Mouse (Mus musculus) ES-Bruce4 (cell line): ENCODE data around the gene Txlna. TPM values are rescaled to one million over a fixed set of nuclear protein-coding genes. Genes with fewer than 3 reads are reported as not detected.

Experiments
- H3K27ac ChIP-seq: 2 replicates; pipeline ENCODE4 v1.5.1; 2012; ENCODE audit warnings: low read length, inconsistent platforms; ENCODE audit not compliant: insufficient read depth
- H3K27me3 ChIP-seq: 2 replicates; pipeline ENCODE4 v1.6.1; 2012; ENCODE audit warnings: mild to moderate bottlenecking, low read length, inconsistent platforms; ENCODE audit not compliant: control insufficient read depth, poor library complexity, insufficient read depth, severe bottlenecking
- H3K36me3 ChIP-seq: 2 replicates; pipeline ENCODE4 v1.6.1; 2012; ENCODE audit warnings: inconsistent platforms, mild to moderate bottlenecking, low read length, moderate library complexity; ENCODE audit not compliant: control insufficient read depth, poor library complexity, insufficient read depth, severe bottlenecking
- H3K4me1 ChIP-seq: one replicate; pipeline ENCODE4 v1.8.1; 2011; ENCODE audit warnings: low read length; ENCODE audit not compliant: control insufficient read depth, insufficient read depth
- H3K4me3 ChIP-seq: 2 replicates; pipeline ENCODE4 v1.5.1; 2011; ENCODE audit warnings: low read depth, mild to moderate bottlenecking, low read length
- H3K9ac ChIP-seq: 2 replicates; pipeline ENCODE4 v1.6.1; 2012; ENCODE audit warnings: low read depth, mild to moderate bottlenecking, inconsistent platforms; ENCODE audit not compliant: poor library complexity, severe bottlenecking
- H3K9me3 ChIP-seq: replicated peaks from 2 replicates; pipeline ENCODE4 v1.6.1; 2012; ENCODE audit warnings: mild to moderate bottlenecking, low read length, inconsistent platforms; ENCODE audit not compliant: control insufficient read depth, poor library complexity, insufficient read depth, severe bottlenecking
- CTCF ChIP-seq: IDR thresholded peaks from one replicate; pipeline ENCODE4 v1.8.1; 2011; ENCODE audit warnings: low read depth, low read length
- EP300 ChIP-seq: IDR thresholded peaks from 2 replicates; pipeline ENCODE4 v1.6.1; 2011; ENCODE audit warnings: low read depth, low read length; ENCODE audit not compliant: insufficient read depth
- POLR2A ChIP-seq: IDR thresholded peaks from one replicate; pipeline ENCODE4 v1.8.1; 2011; ENCODE audit warnings: low read length; ENCODE audit not compliant: insufficient read depth
- polyA plus RNA-seq: library from polyadenylated mRNA; stranded (reverse); fragments of >200 nt; gene quantifications from 2 replicates; pipeline ENCODE4 v1.2.4, GENCODE M21; 2011; ENCODE audit warnings: low read depth; ENCODE audit not compliant: missing spikeins, insufficient read depth, insufficient read length

The Txlna gene
- polyA plus RNA-seq, 1 experiment = 42.3 TPM

DNA sequence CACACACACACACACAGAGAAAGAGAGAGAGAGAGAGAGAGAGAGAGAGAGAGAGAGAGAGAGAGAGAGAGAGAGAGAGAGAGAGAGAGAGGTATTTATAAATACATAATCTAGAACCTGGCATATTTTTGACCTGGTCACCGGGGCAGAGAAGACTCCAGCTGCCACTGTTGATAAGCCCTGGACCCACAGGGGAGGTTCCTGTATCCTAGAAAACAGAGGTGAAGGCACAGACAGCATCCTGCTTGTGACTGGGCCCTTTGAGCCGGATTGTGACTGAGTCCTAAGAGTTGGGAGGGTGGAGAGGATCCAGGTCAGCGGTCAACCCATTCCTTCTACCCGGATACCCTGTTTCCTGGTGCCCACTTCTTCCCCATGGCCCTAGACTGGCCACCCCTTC is 52.0 kb downstream of the Txlna start:
- peaks cover 27% of the 10 kb centered on the region for H3K36me3 ChIP-seq
- H3K27ac ChIP-seq = no peak overlapping the region
- H3K27me3 ChIP-seq = no peaks in the 10 kb centered on the region
- TF ChIP-seq CTCF = no peak
- no peak for TF ChIP-seq EP300
- H3K4me1 ChIP-seq = peaks cover 2% of the 10 kb centered on the region
- no peak overlapping the region for H3K4me3 ChIP-seq
- no peak overlapping the region for H3K9ac ChIP-seq
- no peaks in the 10 kb centered on the region for H3K9me3 ChIP-seq

DNA sequence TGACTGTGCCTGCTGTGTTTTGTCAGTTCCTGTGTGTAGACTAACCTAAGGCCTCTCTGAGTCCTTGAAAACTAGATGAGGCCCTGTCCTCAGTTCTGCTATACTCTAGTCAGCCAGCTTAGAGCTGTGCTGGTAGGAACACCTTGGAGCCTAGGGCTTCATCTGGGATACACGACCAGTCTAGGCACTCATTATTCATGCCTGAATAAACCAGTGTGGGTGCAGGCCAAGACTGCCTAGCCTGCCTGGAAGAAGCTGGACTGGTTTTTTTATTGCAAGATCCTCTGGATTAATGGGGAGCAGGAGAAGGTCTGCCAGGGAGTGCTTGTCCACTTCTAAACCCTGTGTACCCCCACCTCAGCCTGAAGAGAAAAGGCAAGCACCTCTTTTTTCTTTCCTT is 53.9 kb downstream of the Txlna start:
- no peak overlapping the region for H3K4me3 ChIP-seq
- no peak for TF ChIP-seq EP300
- no peak for TF ChIP-seq CTCF
- no peak for TF ChIP-seq POLR2A
- H3K9ac ChIP-seq = no peak overlapping the region
- no peaks in the 10 kb centered on the region for H3K27me3 ChIP-seq
- no peak overlapping the region for H3K27ac ChIP-seq
- peaks cover 2% of the 10 kb centered on the region for H3K4me1 ChIP-seq
- no peaks in the 10 kb centered on the region for H3K9me3 ChIP-seq
- H3K36me3 ChIP-seq = peaks cover 9% of the 10 kb centered on the region; the same call in 1 of the 2 replicates

DNA sequence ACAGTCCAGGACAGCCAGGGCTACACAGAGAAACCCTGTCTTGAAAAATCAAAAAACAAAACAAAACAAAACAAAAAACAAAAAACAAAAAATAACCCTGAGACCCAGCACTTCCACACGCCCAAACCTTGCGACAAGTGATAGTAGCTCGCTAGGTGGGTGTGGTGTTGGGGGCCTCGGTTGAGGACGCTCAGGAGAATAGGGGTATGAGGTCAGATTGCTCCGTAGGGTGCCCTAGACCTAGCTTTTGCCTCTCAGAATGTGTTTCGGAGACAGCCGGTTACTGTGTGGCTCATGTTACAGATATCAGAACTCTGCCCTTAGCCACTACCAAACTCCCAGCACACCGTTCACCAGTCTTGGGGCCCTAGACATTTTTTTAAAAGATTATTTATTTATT is 55.1 kb downstream of the Txlna start:
- H3K9ac ChIP-seq = peak overlapping the region; percentile 55
- TF ChIP-seq POLR2A (no peak), EP300 (no peak), CTCF (no peak)
- H3K4me1 ChIP-seq = peaks cover 2% of the 10 kb centered on the region
- H3K36me3 ChIP-seq = no peaks in the 10 kb centered on the region
- no peaks in the 10 kb centered on the region for H3K27me3 ChIP-seq
- H3K9me3 ChIP-seq = no peaks in the 10 kb centered on the region
- no peak overlapping the region for H3K27ac ChIP-seq
- no peak overlapping the region for H3K4me3 ChIP-seq

DNA sequence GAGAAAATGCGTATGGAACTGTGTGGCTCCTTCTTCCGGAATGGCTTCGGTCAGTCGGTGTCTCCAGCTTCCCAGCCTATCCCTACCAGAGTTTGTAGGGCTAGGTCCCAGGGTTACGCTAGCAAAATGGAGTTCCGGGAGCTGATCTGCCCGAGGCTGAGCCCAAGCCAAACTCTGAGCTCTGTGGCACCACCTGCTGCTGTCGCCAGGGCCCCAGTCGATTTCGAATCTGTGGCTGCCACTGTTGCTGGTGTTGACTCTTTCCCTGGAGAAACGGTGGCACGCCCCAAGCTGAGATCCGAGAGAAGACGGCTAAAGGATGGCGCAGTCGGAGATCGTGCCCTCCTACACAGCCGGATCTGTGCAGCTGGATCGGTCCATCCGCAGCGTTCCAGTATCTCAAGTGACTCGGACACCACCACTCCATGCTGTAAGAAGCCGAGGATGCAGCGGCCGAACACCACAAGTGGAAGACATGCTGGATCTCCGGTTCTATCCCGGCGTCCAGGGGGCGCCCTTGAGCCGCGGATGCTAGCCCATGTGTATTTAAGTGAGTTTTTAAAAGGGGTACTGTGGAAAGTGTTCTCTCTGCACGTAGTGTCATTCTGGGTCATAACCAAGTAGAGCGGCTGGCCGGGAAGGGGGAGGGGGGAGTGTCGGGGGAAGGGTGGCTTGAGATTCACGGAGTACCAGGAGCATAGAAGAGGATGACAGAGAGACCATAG is 55.8 kb downstream of the Txlna start:
- TF ChIP-seq EP300 = no peak
- no peak for TF ChIP-seq POLR2A
- TF ChIP-seq CTCF = peak; percentile 66
- no peaks in the 10 kb centered on the region for H3K36me3 ChIP-seq
- H3K9ac ChIP-seq = peak overlapping the region; percentile 55
- H3K27me3 ChIP-seq = no peaks in the 10 kb centered on the region
- peaks cover 2% of the 10 kb centered on the region for H3K4me1 ChIP-seq
- peak overlapping the region; percentile 9 for H3K27ac ChIP-seq
- peak overlapping the region; percentile 54 for H3K4me3 ChIP-seq
- no peaks in the 10 kb centered on the region for H3K9me3 ChIP-seq

DNA sequence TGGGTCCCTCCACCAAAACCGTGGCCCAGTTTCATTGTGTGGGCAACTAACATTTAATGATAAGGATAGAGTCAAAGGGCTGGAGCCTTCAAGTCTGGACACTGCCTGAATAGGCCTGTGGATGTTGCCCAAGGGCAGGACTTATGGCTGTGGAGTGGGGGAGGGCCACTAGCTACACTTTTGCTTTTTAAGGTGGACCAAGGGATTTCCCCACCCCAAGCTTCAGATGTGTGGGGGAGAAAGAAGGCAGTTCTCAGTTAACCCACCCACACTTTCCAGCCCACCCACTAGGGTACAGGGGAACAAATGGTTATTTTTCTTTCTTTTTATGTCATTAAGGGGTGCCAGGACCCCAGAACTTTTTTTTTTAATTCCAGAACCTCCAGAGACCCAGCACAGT is 56.5 kb downstream of the Txlna start:
- Histone ChIP-seq H3K9ac (peak overlapping the region; percentile 55), H3K27ac (peak overlapping the region; percentile 9), H3K27me3 (no peaks in the 10 kb centered on the region), H3K4me1 (peaks cover 2% of the 10 kb centered on the region), H3K9me3 (no peaks in the 10 kb centered on the region), H3K36me3 (no peaks in the 10 kb centered on the region), H3K4me3 (no peak overlapping the region)
- TF ChIP-seq CTCF = no peak
- TF ChIP-seq POLR2A = no peak
- TF ChIP-seq EP300 = no peak

DNA sequence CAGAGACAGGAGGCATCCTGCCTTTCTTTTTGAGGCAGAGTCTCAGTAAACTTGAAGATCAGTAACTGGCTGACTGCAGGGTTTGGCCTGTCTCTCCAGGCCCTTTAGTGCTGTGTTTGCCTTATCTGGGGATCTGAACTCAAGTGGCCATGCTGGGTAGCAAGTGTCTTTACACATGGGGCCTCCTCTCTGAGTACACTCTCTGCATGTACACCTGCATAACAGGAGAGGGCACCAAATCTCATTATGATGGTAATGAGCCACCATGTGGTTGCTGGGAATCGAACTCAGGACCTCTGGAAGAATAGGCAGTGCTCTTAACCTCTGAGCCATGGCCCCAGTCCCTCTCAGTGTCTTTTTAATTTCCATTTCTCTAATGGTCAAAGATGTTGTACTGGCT is 58.6 kb downstream of the Txlna start:
- Histone ChIP-seq H3K4me1 (peaks cover 2% of the 10 kb centered on the region), H3K27me3 (no peaks in the 10 kb centered on the region), H3K9me3 (no peaks in the 10 kb centered on the region), H3K36me3 (no peaks in the 10 kb centered on the region), H3K4me3 (no peak overlapping the region), H3K9ac (no peak overlapping the region), H3K27ac (no peak overlapping the region)
- TF ChIP-seq POLR2A (no peak), CTCF (no peak), EP300 (no peak)
